Mouse (Mus musculus): ENCODE results near the gene Srp68. TPM values are rescaled to one million over a fixed set of nuclear protein-coding genes. Genes with fewer than 3 reads are reported as not detected.

Gene Srp68
- polyA plus RNA-seq (2016; fragmentation: Nextera tagmentation; extraction: Ambion mirVana), result 66.4 and 66.8 TPM in 2 replicates

GRCm38 (mm10) chr11:116274045-116274666, at the start of gene Srp68:
Gene Srp68, minus strand, starts transcription at chr11:116274217.
- Histone ChIP-seq H3K27me3 (replicated peaks) (peaks cover 4% of the 10 kb centered on the region; the same call in 1 of the 2 replicates), H3K4me2 (peak within 1 kb of the TSS; percentile 80), H3K4me1 (peaks cover 49% of the 10 kb centered on the region), H3K9ac (peak within 1 kb of the TSS; percentile 94), H3K36me3 (peaks cover 35% of the 10 kb centered on the region), H3K27ac (peak within 1 kb of the TSS; percentile 82), H3K9me3 (replicated peaks) (no peaks in the 10 kb centered on the region), H3K4me3 (peak within 1 kb of the TSS; percentile 95)
- peak; percentile 93 for ATAC-seq
- WGBS (ENCODE audit: insufficient replicate concordance), result 2% methylated on average over 32 of the region's 32 CpGs

DNA sequence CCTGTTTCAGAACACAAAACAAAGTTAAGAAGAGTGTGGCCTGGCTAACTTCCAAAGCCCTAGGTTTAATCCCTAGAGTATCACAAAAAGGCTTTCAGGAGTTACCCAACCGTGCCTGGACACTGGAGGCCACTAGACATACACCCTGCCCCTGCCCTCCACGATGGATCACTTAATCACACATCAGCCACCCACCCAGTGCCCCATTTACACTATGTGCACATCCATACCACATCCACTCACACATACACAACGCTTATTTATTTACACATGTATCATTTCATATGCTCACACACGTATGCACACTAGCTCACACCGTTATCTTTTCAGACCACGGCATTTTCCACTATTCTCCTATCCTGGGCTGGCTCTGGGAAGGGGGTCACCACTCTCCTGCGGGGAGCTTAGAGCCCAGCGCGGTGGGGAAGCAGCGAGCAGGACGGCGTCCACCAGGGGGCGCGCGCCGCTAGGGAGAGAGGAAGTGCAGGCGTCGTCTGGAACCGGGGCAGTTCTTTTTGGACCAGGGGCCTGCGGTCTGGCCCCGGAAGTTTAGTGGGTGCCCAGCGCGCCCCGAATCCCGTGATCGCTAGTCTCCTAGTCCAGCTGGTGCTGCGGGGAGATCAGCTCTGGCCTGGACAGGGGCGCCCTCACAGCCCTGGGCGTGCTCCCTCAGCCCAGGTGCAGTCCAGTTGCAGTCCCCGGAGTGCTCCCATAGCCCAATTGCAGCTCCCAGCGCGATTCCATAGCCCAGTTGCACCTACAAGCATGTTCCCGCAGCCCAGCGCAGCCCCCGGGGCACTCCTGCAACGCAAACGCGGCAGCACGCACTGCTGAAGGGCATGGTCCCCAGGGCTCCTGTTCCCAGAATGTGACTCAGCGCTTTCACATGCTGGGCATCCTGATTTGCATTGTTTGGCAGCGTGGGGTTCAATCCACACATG, 45.0 kb upstream of the Srp68 start:
- Histone ChIP-seq H3K4me3 (peak overlapping the region; percentile 55), H3K9me3 (replicated peaks) (no peaks in the 10 kb centered on the region), H3K27ac (no peak overlapping the region; the same call in 1 of the 2 replicates), H3K4me2 (peak overlapping the region; percentile 91), H3K36me3 (no peaks in the 10 kb centered on the region), H3K9ac (peak overlapping the region; percentile 72), H3K27me3 (replicated peaks) (peaks cover 31% of the 10 kb centered on the region), H3K4me1 (peaks cover 7% of the 10 kb centered on the region)
- ATAC-seq, result peak; percentile 78
- 5% methylated on average over 41 of the region's 41 CpGs for WGBS (ENCODE audit: insufficient replicate concordance)

GRCm38 (mm10) chr11:116312359-116312758, 38.3 kb upstream of the Srp68 start:
- 61% methylated on average over 8 of the region's 8 CpGs for WGBS (ENCODE audit: insufficient replicate concordance)
- Histone ChIP-seq H3K36me3 (no peaks in the 10 kb centered on the region), H3K4me2 (no peak overlapping the region), H3K27me3 (replicated peaks) (peaks cover 9% of the 10 kb centered on the region), H3K4me1 (peaks cover 27% of the 10 kb centered on the region), H3K4me3 (no peak overlapping the region), H3K9ac (no peak overlapping the region), H3K27ac (no peak overlapping the region), H3K9me3 (replicated peaks) (no peaks in the 10 kb centered on the region)
- ATAC-seq, result no peak

- Histone ChIP-seq H3K4me2 (no peak overlapping the region), H3K27ac (no peak overlapping the region), H3K9me3 (replicated peaks) (no peaks in the 10 kb centered on the region), H3K4me1 (peaks cover 34% of the 10 kb centered on the region), H3K9ac (no peak overlapping the region), H3K27me3 (replicated peaks) (no peaks in the 10 kb centered on the region; the same call in 1 of the 2 replicates), H3K36me3 (no peaks in the 10 kb centered on the region), H3K4me3 (no peak overlapping the region)
- 70% methylated on average over 8 of the region's 8 CpGs for WGBS (ENCODE audit: insufficient replicate concordance)
- no peak for ATAC-seq
Measured at GRCm38 (mm10) chr11:116311169-116311568, 37.2 kb upstream of the Srp68 start.

DNA sequence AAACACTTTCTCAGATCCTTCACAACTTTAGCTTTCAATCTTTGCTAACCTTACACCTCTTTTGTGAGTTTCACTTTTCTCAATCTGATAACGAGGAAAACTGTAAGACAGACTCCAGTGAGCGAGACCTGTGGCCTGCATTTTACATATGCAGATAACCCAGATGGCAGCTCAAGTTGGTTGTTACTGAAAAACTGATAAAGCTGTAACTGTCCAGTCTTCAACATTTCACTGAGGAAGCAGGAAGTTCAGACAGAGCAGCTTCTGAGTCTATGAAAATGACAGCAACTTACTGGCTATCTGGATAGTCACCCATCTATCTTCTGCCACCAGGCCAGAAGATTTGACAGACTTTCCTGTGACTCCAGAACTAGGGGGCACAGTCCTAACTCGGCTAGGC, 35.6 kb upstream of the Srp68 start:
- ATAC-seq, result 0 out of 2 replicates have a peak, but pooled peaks have one; percentile 17
- peak overlapping the region; percentile 83 for H3K27ac ChIP-seq
- 18% methylated on average over 3 of the region's 3 CpGs for whole genome bisulfite sequencing (ENCODE audit: insufficient replicate concordance)

DNA sequence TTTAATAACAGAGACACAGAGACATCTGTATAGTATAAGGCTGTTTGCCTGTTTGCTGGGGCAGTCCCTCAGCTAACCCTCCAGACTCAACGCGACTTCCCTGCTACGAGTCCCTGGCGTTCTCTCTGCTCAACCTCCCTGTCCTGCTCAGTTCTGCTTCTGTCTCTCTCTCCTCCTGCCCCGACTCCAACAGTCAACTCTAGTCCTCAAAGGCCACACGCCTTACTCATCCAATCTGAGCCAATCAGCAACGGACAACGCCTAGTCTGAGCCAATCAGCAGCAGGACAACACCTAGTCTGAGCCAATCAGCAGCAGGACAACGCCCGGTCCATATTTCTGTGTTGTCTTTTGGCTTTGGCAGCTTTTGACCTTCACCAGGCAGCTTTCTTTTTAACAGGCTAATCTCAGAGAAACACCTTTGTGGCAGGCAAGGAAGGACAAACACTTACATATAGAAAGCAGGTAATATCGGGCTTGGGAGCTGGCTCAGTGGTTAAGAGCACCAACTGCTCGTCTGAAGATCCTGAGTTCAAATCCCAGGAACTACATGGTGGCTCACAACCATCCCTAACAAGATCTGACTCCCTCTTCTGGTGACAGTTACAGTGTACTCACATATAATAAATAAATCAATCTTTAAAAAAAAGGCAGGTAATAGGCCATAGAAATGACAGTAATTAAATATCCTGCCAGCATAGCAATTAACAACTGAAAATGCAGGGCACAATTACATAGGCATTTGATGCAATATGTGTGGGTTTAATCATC, 33.9 kb upstream of the Srp68 start:
- no peaks in the 10 kb centered on the region for H3K9me3 ChIP-seq (replicated peaks)
- WGBS (ENCODE audit: insufficient replicate concordance), result 60% methylated on average over 12 of the region's 12 CpGs
- peaks cover 22% of the 10 kb centered on the region for H3K36me3 ChIP-seq
- ATAC-seq, result peak; percentile 79
- H3K4me1 ChIP-seq, result peaks cover 41% of the 10 kb centered on the region
- no peak overlapping the region for H3K9ac ChIP-seq
- H3K27ac ChIP-seq, result peak overlapping the region; percentile 84
- H3K27me3 ChIP-seq (replicated peaks), result no peaks in the 10 kb centered on the region
- H3K4me2 ChIP-seq, result peak overlapping the region; percentile 83
- no peak overlapping the region for H3K4me3 ChIP-seq

More for the DNA sequence above, 35.6 kb upstream of the Srp68 start:
- peaks cover 7% of the 10 kb centered on the region for H3K36me3 ChIP-seq
- H3K27me3 ChIP-seq (replicated peaks), result no peaks in the 10 kb centered on the region
- H3K9ac ChIP-seq, result peak overlapping the region; percentile 42; the same call in 1 of the 2 replicates
- no peak overlapping the region for H3K4me3 ChIP-seq
- no peaks in the 10 kb centered on the region for H3K9me3 ChIP-seq (replicated peaks)
- 0 out of 2 replicates have a peak overlapping the region, but pooled peaks have one; percentile 1 for H3K4me2 ChIP-seq
- peaks cover 41% of the 10 kb centered on the region for H3K4me1 ChIP-seq

DNA sequence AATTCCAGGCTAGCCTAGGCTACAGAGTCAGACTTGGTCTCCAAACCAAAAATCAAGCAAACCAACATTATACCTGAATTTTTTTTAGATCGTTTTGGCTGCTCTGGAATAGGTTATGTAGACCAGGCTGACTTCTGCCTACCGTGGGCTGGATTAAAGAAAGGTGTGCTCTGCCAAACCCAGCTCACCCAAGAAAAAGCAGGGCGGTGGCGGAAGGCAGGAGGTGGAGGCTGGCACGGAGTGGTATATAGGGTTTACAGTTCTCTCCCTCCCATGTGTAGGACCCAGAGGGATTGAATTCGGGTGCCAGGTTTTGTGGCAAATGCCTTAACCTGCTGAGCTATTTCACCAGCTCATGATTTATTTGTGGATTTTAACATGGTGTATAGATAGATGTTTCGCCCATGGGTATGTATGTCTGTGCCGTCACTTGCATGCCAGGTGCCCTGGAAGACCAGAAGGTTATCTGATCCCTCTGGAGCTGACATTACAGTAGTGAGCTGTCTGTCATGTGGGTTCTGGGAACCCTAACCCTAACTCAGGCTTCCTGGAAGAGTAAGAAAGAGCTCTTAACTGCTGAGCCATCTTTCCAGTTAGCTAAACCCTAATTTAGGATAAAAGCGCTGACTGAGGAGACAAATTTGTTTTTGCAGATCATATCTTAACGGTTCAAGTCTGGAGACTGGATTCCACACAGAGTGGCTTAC, 33.2 kb upstream of the Srp68 start, which contains the start of gene Exoc7:
Exoc7 (minus strand) TSS at position 215 of the 707 bp plus-strand sequence.
- H3K9ac ChIP-seq, result peak within 1 kb of the TSS; percentile 79
- no peaks in the 10 kb centered on the region for H3K27me3 ChIP-seq (replicated peaks)
- H3K9me3 ChIP-seq (replicated peaks), result no peaks in the 10 kb centered on the region
- peak; percentile 42 for ATAC-seq
- peaks cover 29% of the 10 kb centered on the region for H3K36me3 ChIP-seq
- H3K27ac ChIP-seq, result peak within 1 kb of the TSS; percentile 84
- H3K4me3 ChIP-seq, result peak within 1 kb of the TSS; percentile 79
- peak within 1 kb of the TSS; percentile 83 for H3K4me2 ChIP-seq
- WGBS (ENCODE audit: insufficient replicate concordance), result 65% methylated on average over 10 of the region's 10 CpGs
- peaks cover 41% of the 10 kb centered on the region for H3K4me1 ChIP-seq

GRCm38 (mm10) chr11:116306126-116306982, 32.3 kb upstream of the Srp68 start:
- ATAC-seq, result peak; percentile 80
- Histone ChIP-seq H3K4me3 (peak overlapping the region; percentile 79), H3K36me3 (peaks cover 37% of the 10 kb centered on the region), H3K9me3 (replicated peaks) (no peaks in the 10 kb centered on the region), H3K27ac (peak overlapping the region; percentile 84), H3K27me3 (replicated peaks) (no peaks in the 10 kb centered on the region), H3K4me1 (peaks cover 41% of the 10 kb centered on the region), H3K4me2 (peak overlapping the region; percentile 83), H3K9ac (peak overlapping the region; percentile 79)
- WGBS (ENCODE audit: insufficient replicate concordance), result 2% methylated on average over 53 of the region's 53 CpGs

DNA sequence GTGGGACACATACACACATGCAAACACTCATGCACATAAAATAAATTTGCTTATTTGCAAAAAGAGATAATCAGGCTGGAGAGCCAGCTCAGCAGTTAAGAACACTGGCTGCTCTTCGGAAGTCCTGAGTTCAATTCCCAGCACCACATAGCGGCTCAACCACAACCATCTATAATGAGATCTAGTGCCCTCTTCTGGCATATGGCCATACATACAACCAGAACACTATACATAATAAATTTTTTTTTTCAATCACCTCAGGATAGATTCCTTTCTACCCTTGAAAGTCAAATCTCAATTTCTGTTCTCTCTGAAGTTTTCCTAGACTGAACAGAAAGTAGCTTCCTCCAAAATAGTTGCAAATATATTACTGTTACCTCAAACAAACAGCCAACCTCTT, 31.4 kb upstream of the Srp68 start:
- Histone ChIP-seq H3K4me2 (peak overlapping the region; percentile 83), H3K27ac (no peak overlapping the region), H3K27me3 (replicated peaks) (no peaks in the 10 kb centered on the region), H3K4me1 (peaks cover 41% of the 10 kb centered on the region), H3K9me3 (replicated peaks) (no peaks in the 10 kb centered on the region), H3K9ac (peak overlapping the region; percentile 79), H3K36me3 (peaks cover 46% of the 10 kb centered on the region), H3K4me3 (peak overlapping the region; percentile 79)
- 79% methylated on average over 2 of the region's 2 CpGs for WGBS (ENCODE audit: insufficient replicate concordance)
- ATAC-seq, result no peak

- H3K9ac ChIP-seq, result no peak overlapping the region
- peaks cover 84% of the 10 kb centered on the region for H3K36me3 ChIP-seq
- H3K27me3 ChIP-seq (replicated peaks), result no peaks in the 10 kb centered on the region
- no peak for ATAC-seq
- H3K9me3 ChIP-seq (replicated peaks), result no peaks in the 10 kb centered on the region
- WGBS (ENCODE audit: insufficient replicate concordance), result 82% methylated on average over 6 of the region's 6 CpGs
- H3K4me3 ChIP-seq, result no peak overlapping the region
- peaks cover 7% of the 10 kb centered on the region for H3K4me1 ChIP-seq
- H3K27ac ChIP-seq, result no peak overlapping the region
- no peak overlapping the region for H3K4me2 ChIP-seq
Measured at GRCm38 (mm10) chr11:116298621-116299020, 24.6 kb upstream of the Srp68 start.
